Mouse (Mus musculus) cortical plate, adult 2 months (tissue): ENCODE data around the gene Tmem132d. TPM values are rescaled to one million over a fixed set of nuclear protein-coding genes. Genes with fewer than 3 reads are reported as not detected.
"Not testable (repeated sequence)": the region's sequence is repeated elsewhere in the genome, so short reads cannot be mapped to it uniquely, and the experiment has no call there.

Experiments
- H3K27ac ChIP-seq: fragments of 200-500 bp; 2 replicates; pipeline ENCODE4 v1.5.1; 2012; ENCODE audit warnings: low read length, control low read depth, inconsistent platforms; ENCODE audit not compliant: insufficient read depth
- H3K4me1 ChIP-seq: fragments of 200-500 bp; 2 replicates; pipeline ENCODE4 v1.6.1; 2011; ENCODE audit warnings: low read length; ENCODE audit not compliant: control insufficient read depth, insufficient read depth
- H3K4me3 ChIP-seq: fragments of 200-500 bp; 2 replicates; pipeline ENCODE4 v1.5.1; 2011; ENCODE audit warnings: mild to moderate bottlenecking, low read length, control low read depth; ENCODE audit not compliant: insufficient read depth
- CTCF ChIP-seq: fragments of 200-500 bp; IDR thresholded peaks from 2 replicates; pipeline ENCODE4 v1.5.1; 2011; ENCODE audit warnings: mild to moderate bottlenecking, control low read depth, low read length; ENCODE audit not compliant: insufficient read depth; ENCODE audit errors: extremely low read depth
- POLR2A ChIP-seq: fragments of 200-500 bp; IDR thresholded peaks from 2 replicates; pipeline ENCODE4 v1.6.1; 2011; ENCODE audit warnings: mild to moderate bottlenecking, low read length, control low read depth; ENCODE audit not compliant: insufficient read depth; ENCODE audit errors: extremely low read depth
- polyA plus RNA-seq: library from polyadenylated mRNA; depleted of rRNA; stranded (reverse); fragments of >200 nt; gene quantifications from 2 replicates; pipeline ENCODE4 v1.2.3, GENCODE M21; 2012; rRNA removed

Gene Tmem132d
- polyA plus RNA-seq, 1 experiment = 27.6 TPM

DNA sequence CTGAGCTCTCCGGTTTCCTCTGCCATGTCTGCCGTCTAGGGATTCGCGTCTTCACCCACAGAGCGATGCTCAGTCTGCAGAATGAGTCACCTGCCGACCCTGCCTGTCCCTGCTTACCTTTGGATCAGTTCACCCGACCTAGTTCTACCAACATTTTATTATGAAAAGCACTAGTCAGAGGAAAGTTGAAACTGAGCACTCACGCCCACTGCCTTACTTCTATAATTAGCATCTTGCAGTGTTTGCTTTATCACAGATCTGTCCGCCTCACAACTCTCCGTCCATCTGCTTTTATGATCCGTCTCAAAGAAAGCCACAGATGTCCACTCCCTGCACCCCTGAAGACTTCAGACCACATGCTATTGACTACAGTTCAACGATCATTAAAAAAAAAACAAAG, 626.0 kb downstream of the Tmem132d start:
- no peak overlapping the region for H3K27ac ChIP-seq
- TF ChIP-seq POLR2A (no peak), CTCF (no peak)
- H3K4me3 ChIP-seq = no peak overlapping the region
- peaks cover 8% of the 10 kb centered on the region; the same call in 1 of the 2 replicates for H3K4me1 ChIP-seq

DNA sequence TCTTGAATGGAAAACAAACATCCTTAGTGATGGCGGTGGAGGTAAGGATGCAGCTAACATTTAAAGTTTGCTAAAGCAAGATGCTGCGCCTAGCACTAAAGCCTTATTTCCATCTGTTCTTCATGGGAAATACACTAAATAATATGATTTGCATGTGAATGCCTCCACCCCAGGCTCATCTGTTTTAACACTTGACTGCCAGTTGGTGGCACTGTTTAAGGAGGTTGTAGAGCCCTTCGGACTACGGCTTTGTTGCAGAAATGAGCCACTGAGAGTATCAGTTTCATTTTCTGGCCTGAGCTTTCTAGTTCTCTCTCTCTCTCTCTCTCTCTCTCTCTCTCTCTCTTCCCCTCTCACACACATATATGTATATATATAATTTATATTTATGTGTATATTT, 632.0 kb downstream of the Tmem132d start:
- Histone ChIP-seq H3K4me3 (no peak overlapping the region), H3K27ac (no peak overlapping the region), H3K4me1 (0 out of 2 replicates have a peak, but pooled peaks cover 1% of the 10 kb centered on the region)
- TF ChIP-seq POLR2A = no peak
- TF ChIP-seq CTCF = peak; percentile 51; the same call in 1 of the 2 replicates

DNA sequence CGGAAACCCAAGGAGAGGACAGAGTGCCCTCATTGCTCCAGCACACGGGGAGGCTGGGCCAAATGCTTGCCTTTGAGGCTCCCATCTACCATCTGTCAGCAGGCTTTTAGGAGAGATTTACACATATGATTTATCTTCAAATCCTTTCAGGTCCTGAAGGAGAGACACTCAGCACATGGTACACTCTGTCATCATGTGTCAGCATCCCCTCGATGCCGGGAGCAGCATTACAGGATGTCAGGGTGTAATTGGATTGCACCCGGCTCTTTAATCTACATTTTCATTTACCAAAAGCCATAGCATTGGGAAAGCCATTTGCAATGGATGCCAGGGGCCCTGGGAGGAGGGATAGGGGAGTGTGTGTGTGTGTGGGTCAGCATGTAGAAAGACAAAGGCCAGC, 651.7 kb downstream of the Tmem132d start:
- TF ChIP-seq POLR2A (no peak), CTCF (no peak)
- H3K27ac ChIP-seq = no peak overlapping the region
- H3K4me1 ChIP-seq = no peaks in the 10 kb centered on the region
- no peak overlapping the region for H3K4me3 ChIP-seq

DNA sequence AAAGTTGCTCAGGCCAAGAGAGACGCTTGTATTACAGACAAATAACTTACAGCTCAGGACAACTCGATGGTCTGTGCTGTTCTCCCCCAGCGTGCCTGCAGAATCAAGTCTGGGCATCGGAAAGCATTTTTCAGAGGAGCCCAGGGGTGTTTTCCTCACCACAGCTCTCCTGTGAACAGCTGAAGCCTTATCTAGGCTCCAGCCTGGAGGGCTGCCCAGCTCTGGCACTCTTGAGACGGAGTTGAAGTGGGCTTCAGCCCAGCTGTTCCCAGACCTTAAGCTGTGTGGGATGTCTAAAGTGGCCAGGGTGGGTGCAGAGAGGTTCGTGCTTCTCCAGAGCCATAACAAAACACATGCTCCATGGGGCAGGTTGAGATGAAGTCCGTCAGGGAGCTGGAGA, 657.1 kb downstream of the Tmem132d start:
- no peak overlapping the region for H3K4me3 ChIP-seq
- peaks cover 4% of the 10 kb centered on the region; the same call in 1 of the 2 replicates for H3K4me1 ChIP-seq
- TF ChIP-seq CTCF (no peak), POLR2A (no peak)
- H3K27ac ChIP-seq = no peak overlapping the region

DNA sequence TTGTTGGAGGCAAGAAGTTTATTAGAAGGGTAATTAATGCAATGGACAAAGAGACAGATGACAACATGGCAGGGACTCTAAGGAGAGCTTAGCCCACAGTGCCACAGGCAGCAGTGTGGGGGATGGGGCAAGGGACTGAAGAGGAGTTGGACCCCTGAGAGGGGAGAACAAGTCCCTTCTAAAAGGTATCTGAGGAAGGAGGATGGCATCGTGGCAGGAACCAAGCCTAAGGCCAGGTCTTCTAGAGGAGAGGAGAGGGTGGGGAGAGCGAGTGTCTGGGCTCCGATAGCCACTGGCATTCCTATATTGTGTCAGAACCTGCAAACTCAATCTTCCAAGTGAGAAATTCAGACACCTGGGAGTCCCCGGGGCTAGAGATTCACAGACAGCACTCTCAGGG, 674.3 kb downstream of the Tmem132d start:
- no peak overlapping the region for H3K27ac ChIP-seq
- H3K4me3 ChIP-seq = no peak overlapping the region
- no peaks in the 10 kb centered on the region for H3K4me1 ChIP-seq
- TF ChIP-seq CTCF (no peak), POLR2A (no peak)

DNA sequence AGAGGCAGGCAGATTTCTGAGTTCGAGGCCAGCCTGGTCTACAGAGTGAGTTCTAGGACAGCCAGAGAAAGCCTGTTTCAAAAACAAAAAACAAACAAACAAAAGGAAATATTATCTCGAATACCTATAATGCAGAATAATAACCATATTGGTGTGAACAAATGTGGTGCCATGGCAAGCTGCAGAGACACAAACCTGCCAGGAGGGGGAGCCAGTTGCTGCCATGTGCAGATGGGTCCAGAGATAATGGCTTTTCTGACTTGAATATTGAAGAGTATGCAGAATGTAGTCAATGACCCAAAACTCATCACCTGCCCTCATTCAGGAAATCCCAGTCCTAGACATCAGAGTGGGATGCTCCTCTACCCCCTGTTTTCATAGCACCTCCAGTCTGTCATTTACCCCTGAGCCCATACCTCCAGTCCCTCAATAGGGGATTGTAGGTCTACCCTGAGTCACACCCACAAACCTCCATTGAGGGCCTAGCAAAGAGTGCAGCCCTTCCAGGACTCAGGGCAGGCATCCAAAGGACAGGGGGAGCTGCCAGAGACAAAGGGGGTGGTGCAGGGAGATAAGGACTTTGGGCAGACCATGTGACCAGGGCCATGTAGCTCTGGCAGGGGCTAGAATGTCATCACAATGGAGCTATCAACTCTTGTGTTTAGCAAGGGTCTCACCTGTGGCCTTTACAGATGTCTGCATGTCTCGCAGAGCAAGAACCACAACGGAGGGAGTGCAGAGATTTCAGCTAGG, 676.0 kb downstream of the Tmem132d start:
- Histone ChIP-seq H3K4me3 (no peak overlapping the region), H3K4me1 (no peaks in the 10 kb centered on the region), H3K27ac (no peak overlapping the region)
- TF ChIP-seq POLR2A (no peak), CTCF (peak; percentile 62)

DNA sequence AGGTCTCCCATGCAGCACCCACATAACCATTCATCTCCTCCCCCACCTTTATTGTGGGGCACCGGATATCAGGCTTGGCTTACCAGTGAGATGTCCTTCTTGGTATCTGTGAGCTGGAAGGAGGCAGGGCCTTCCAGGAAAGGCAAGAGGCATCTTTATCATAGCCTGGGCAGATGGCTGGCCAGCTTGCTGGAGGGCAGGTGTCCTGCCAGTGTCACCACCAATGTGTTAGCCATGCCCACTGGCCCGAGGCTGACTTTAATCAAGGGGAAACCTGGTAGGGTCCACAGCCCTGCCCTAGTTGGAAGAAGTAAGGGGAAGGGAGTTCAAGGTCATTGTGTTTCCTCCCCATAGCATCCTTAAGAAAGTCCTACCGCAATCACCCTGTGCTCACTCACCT, 676.9 kb downstream of the Tmem132d start:
- H3K4me1 ChIP-seq = no peaks in the 10 kb centered on the region
- no peak for TF ChIP-seq CTCF
- no peak for TF ChIP-seq POLR2A
- no peak overlapping the region for H3K4me3 ChIP-seq
- H3K27ac ChIP-seq = no peak overlapping the region

DNA sequence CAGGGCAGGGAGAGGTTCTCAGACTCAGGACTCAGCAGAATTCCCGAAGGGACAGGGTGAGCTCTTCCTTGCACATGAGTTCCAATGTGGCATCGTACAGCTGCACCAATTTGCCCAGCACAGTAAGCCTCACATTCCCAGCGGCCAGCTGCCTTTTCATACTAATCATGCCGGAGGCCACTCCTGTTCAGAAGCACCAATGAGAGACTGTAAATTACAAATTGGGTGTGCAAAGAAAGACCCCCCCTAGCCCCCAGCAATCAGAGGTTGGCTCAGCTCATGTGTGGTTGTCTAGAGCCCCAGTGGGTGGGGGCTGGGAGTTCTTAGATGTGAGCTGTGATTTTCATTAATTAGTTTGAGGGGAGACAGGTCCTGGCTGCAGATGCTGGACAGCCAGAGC, 677.3 kb downstream of the Tmem132d start:
- no peak overlapping the region for H3K4me3 ChIP-seq
- H3K27ac ChIP-seq = no peak overlapping the region
- no peaks in the 10 kb centered on the region for H3K4me1 ChIP-seq
- TF ChIP-seq POLR2A (no peak), CTCF (no peak)

DNA sequence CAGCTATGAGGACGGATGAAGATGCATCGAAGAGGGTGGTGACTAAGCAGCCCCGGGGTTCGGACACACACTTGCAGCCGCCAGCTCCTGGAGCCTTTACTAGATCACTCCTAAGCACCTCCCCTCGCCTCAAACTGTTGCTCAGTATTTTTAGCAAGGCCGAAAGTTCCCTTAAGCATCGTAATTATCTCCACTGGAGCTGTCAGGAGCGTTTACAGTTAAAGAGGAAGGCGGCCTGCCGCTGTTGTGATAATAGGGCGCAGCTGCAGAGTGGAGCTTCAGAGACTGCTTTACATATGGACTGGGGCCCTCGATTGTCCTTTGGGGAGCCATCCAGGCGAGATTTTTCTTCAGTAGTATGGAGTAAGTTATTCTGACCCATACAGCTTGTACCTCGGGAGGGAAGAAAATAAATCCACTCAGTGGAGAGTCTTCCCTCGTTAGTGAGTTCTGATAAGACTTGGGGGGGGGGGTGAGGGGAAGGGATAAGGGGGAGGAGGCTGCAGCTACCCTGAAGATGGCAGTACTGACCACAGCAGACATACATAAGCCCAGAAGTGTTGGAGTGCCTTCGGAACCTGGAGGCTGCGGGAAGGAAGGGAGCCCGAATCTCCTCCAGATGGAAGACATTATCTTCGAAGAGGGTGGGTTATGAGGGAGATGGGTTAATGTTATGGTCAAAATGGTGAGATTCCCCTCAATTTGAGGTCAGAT, 681.5 kb downstream of the Tmem132d start:
- Histone ChIP-seq H3K4me3 (no peak overlapping the region), H3K4me1 (no peaks in the 10 kb centered on the region), H3K27ac (no peak overlapping the region)
- TF ChIP-seq CTCF = no peak
- no peak for TF ChIP-seq POLR2A

DNA sequence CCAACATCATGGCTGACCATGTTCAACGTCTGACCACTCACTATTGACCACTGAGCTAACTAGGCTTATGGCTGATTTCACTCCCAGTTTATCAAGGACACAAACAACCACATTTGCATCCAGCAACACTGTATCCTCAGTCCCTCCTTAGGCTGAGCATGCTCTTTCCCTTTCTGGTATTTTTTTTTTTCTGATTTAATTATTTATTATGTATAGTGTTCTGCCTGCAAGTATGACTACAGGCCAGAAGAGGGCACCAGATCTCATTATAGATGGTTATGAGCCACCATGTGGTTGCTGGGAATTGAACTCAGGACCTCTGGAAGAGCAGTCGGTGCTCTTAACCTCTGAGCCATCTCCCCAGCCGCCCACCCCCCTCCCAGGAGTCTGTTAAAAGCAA, 683.3 kb downstream of the Tmem132d start:
- H3K27ac ChIP-seq, H3K4me3 ChIP-seq, H3K4me1 ChIP-seq: not testable (repeated sequence)

DNA sequence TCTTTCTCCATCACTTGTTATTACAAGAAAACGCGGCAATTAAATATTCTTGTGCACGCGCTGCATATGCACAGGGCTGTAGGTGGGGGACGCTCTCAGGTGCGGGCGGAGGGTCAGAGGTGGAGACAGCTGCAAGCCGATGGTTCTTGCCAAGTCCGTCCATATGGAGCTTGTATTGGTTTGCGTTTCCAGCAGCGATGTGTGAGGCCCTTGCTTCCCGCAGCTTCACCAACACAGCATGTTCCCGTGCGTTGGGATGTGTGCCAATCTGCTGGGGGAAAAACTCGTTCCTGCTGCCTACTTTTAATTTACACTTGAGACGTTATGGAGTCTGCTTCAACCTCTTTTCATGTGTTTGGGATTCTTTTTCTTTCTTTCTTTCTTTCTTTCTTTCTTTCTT, 691.5 kb downstream of the Tmem132d start:
- Histone ChIP-seq H3K27ac (no peak overlapping the region), H3K4me1 (no peaks in the 10 kb centered on the region), H3K4me3 (no peak overlapping the region)
- TF ChIP-seq CTCF = no peak
- TF ChIP-seq POLR2A = no peak

Other genes with a start within 250 kb of the Tmem132d start
- gene Fzd10, start 167.8 kb upstream of the Tmem132d start, polyA plus RNA-seq = 1.9 TPM in 2 replicates